Mouse (Mus musculus) monocyte, adult 59 days (primary cell): ENCODE results near the gene Grb7. TPM values are rescaled to one million over a fixed set of nuclear protein-coding genes. Genes with fewer than 3 reads are reported as not detected.

Experiments
- total RNA-seq, 2 experiments: library from RNA; stranded (reverse); gene quantifications; one replicate each; pipeline ENCODE4 v1.2.4; 2023

Grb7 gene
- total RNA-seq, result not detected

GRCm38 (mm10) chr11:98446213-98446561 is at the start of gene Grb7:
Gene Grb7, plus strand, starts transcription at chr11:98446394.

GRCm38 (mm10) chr11:98400161-98400726 is 46.0 kb upstream of the Grb7 start, which contains the start of gene Pgap3:
Gene Pgap3, minus strand, starts transcription at chr11:98400490.

GRCm38 (mm10) chr11:98412273-98412796 is 33.9 kb upstream of the Grb7 start, which contains the start of gene Erbb2:
Gene Erbb2, plus strand, starts transcription at chr11:98412470.

GRCm38 (mm10) chr11:98438331-98439158 is 7.6 kb upstream of the Grb7 start, which contains the start of gene Mien1:
Gene Mien1, minus strand, starts transcription at chr11:98438991.

Other genes with a start within 250 kb of the Grb7 start
- gene Cdk12, start 243.3 kb upstream of the Grb7 start, total RNA-seq, result 10 to 100 TPM; 71.2 to 74.7 TPM
- gene Neurod2, start 116.7 kb upstream of the Grb7 start, total RNA-seq, result not detected
- gene Ppp1r1b, start 98.0 kb upstream of the Grb7 start, total RNA-seq, result not detected
- 10 to 100 TPM; 69.1 to 91.2 TPM for gene Stard3, start 88.0 kb upstream of the Grb7 start, total RNA-seq
- gene Tcap, start 62.6 kb upstream of the Grb7 start, total RNA-seq, result not detected
- not detected for gene Pnmt, start 59.9 kb upstream of the Grb7 start, total RNA-seq
- 1 to 10 TPM; 4.0 to 4.1 TPM for gene Pgap3, start 45.9 kb upstream of the Grb7 start, total RNA-seq
- 1 to 10 TPM; 3.2 to 4.6 TPM for gene Erbb2, start 33.9 kb upstream of the Grb7 start, total RNA-seq
- gene Mien1, start 7.4 kb upstream of the Grb7 start, total RNA-seq, result 10 to 100 TPM; 55.1 to 60.0 TPM
- gene Ikzf3, start 99.6 kb downstream of the Grb7 start, total RNA-seq, result 10 to 100 TPM; 19.1 to 27.8 TPM
- 1 to 10 TPM in 1 of 2 experiments, not detected in 1; 3.4 TPM for gene Zpbp2, start 104.7 kb downstream of the Grb7 start, total RNA-seq
- gene Ormdl3, start 141.0 kb downstream of the Grb7 start, total RNA-seq, result 10 to 100 TPM; 10.9 to 11.8 TPM
- not detected for gene Lrrc3c, start 151.9 kb downstream of the Grb7 start, total RNA-seq
- 10 to 100 TPM; 15.7 to 17.2 TPM for gene Gm12355, start 179.3 kb downstream of the Grb7 start, total RNA-seq
- gene Gsdma3, start 180.0 kb downstream of the Grb7 start, total RNA-seq, result not detected
- gene Gsdma2, start 200.4 kb downstream of the Grb7 start, total RNA-seq, result not detected
- under 1 TPM in 1 of 2 experiments, not detected in 1; 0.24 TPM for gene Gsdma, start 218.0 kb downstream of the Grb7 start, total RNA-seq
- 10 to 100 TPM; 55.3 to 60.4 TPM for gene Psmd3, start 236.2 kb downstream of the Grb7 start, total RNA-seq